Mouse (Mus musculus) bone marrow macrophage, adult 2 months (primary cell): Measurements from ENCODE around the gene Uvrag. TPM values are rescaled to one million over a fixed set of nuclear protein-coding genes. Genes with fewer than 3 reads are reported as not detected.
A peak's percentile ranks its signal among the peaks of the same experiment; 100 is the strongest.

ENCODE experiments used
- H3K27ac ChIP-seq: 2 replicates; pipeline ENCODE4 v1.5.1; 2012; ENCODE audit warnings: low read depth, low read length; ENCODE audit not compliant: insufficient read depth
- H3K4me1 ChIP-seq: 2 replicates; pipeline ENCODE4 v1.6.1; 2012; ENCODE audit warnings: low read length; ENCODE audit not compliant: control insufficient read depth, insufficient read depth
- H3K4me3 ChIP-seq: 2 replicates; pipeline ENCODE4 v1.5.1; 2012; ENCODE audit warnings: mild to moderate bottlenecking, low read length, moderate library complexity; ENCODE audit not compliant: insufficient read depth
- CTCF ChIP-seq: IDR thresholded peaks from 2 replicates; pipeline ENCODE4 v1.5.1; 2012; ENCODE audit warnings: low read depth, mild to moderate bottlenecking, low read length, moderate library complexity
- POLR2A ChIP-seq: IDR thresholded peaks from 2 replicates; pipeline ENCODE4 v1.6.1; 2012; ENCODE audit warnings: mild to moderate bottlenecking, low read depth, low read length, borderline replicate concordance
- polyA plus RNA-seq: library from polyadenylated mRNA; stranded (reverse); fragments of >200 nt; gene quantifications from 2 replicates; pipeline ENCODE4 v1.2.4, GENCODE M21; 2012; ENCODE audit not compliant: missing spikeins, insufficient read depth, insufficient read length

The Uvrag gene
- polyA plus RNA-seq, 1 experiment: 61.3 TPM

GRCm38 (mm10) chr7:98837901-98838300 lies 303.0 kb downstream of the Uvrag start:
- no peak overlapping the region for H3K27ac ChIP-seq
- peaks cover 6% of the 10 kb centered on the region; the same call in 1 of the 2 replicates for H3K4me1 ChIP-seq
- H3K4me3 ChIP-seq: no peak overlapping the region
- TF ChIP-seq POLR2A (no peak), CTCF (peak; percentile 47; the same call in 1 of the 2 replicates)

- TF ChIP-seq POLR2A (no peak), CTCF (peak; percentile 54)
- Histone ChIP-seq H3K4me1 (peaks cover 6% of the 10 kb centered on the region; the same call in 1 of the 2 replicates), H3K27ac (no peak overlapping the region), H3K4me3 (no peak overlapping the region)
Observed at GRCm38 (mm10) chr7:98836646-98837045, 304.3 kb downstream of the Uvrag start.

DNA sequence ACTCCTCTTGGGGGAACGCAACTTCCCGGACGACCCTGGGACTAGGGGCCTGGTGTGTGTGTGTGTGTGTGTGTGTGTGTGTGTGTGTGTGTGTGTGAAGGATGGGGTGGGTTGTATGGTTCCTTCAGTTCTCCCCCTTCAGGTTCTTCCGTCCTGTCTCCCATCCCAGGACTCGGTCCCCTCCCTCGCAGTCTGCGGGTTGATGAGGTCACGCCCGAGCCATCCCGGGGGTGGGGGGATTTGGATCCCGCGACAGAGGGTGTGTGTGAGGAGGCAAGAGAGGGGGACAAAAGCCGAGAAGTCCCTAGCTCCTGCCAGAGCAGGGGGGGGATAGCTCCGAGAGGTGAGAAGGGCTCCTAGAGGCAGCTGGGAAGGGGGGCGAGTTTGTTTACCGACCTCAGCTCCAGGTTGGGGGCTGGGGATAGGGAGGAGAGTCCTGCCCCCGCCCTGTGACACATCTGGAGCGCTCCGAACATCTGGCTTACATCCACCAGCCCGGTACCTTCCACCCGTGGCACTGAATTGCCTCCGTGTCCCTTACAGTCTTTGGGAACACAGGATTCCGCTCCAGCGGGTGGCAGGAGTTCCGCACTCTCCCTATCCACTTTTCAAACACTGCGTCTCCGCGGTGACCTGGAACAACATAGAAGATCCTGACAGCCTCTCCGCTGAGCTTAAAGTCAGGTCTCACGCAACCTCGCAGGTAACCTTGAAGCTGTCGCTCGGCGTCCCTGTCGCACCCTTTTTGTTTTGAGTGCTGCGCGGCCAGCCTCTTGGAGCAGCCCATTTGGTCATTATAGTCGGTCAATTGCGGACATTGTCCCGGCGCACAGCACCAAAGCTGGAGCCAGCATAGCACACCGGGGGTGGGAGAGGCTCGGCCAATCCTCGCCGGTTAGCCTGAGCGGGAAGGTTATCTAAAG lies 305.2 kb downstream of the Uvrag start:
- no peak overlapping the region for H3K27ac ChIP-seq
- TF ChIP-seq CTCF (no peak), POLR2A (no peak)
- 0 out of 2 replicates have a peak, but pooled peaks cover 2% of the 10 kb centered on the region for H3K4me1 ChIP-seq
- H3K4me3 ChIP-seq: peak overlapping the region; percentile 23; the same call in 1 of the 2 replicates

Other genes starting within 250 kb of the Uvrag start
- gene Dgat2, start 41.6 kb upstream of the Uvrag start, polyA plus RNA-seq: 0.35 and 0.56 TPM in 2 replicates
- not detected in 2 replicates for gene Mogat2, start 97.5 kb upstream of the Uvrag start, polyA plus RNA-seq
- 0.81 and 0.83 TPM in 2 replicates for gene Map6, start 126.3 kb upstream of the Uvrag start, polyA plus RNA-seq
- gene Serpinh1, start 212.1 kb upstream of the Uvrag start, polyA plus RNA-seq: 7.2 and 8.5 TPM in 2 replicates
- 11.1 and 13.8 TPM in 2 replicates for gene Gdpd5, start 240.3 kb upstream of the Uvrag start, polyA plus RNA-seq